Mouse (Mus musculus): ENCODE measurements around the gene Sec11a. TPM values are rescaled to one million over a fixed set of nuclear protein-coding genes. Genes with fewer than 3 reads are reported as not detected.

The Sec11a gene
- total RNA-seq, 2 experiments from 2014 or later = 61.7 to 71.4 TPM

- no peak for DNase-seq
Measured at GRCm38 (mm10) chr7:80897134-80897533, 50.4 kb downstream of the Sec11a start.

- no peak for DNase-seq
Measured at GRCm38 (mm10) chr7:80894815-80895519, 52.6 kb downstream of the Sec11a start.

GRCm38 (mm10) chr7:80894196-80894595 lies 53.4 kb downstream of the Sec11a start:
- no peak for DNase-seq

- no peak for DNase-seq
Measured at GRCm38 (mm10) chr7:80893753-80894129, 53.8 kb downstream of the Sec11a start.

- no peak for DNase-seq
Measured at GRCm38 (mm10) chr7:80893086-80893752, 54.4 kb downstream of the Sec11a start.

GRCm38 (mm10) chr7:80889841-80890241 lies 57.7 kb downstream of the Sec11a start:
- no peak for DNase-seq

GRCm38 (mm10) chr7:80889021-80889511 lies 58.5 kb downstream of the Sec11a start:
- DNase-seq = peak; percentile 78

- DNase-seq = no peak
Measured at GRCm38 (mm10) chr7:80888595-80888994, 59.0 kb downstream of the Sec11a start.

GRCm38 (mm10) chr7:80885666-80886065 lies 61.9 kb downstream of the Sec11a start:
- DNase-seq = no peak

- peak; percentile 64 for DNase-seq
Measured at GRCm38 (mm10) chr7:80882830-80883505, 64.6 kb downstream of the Sec11a start.

- DNase-seq = no peak
Measured at GRCm38 (mm10) chr7:80875727-80876126, 71.9 kb downstream of the Sec11a start.

- DNase-seq = no peak
Measured at GRCm38 (mm10) chr7:80873631-80874030, 73.9 kb downstream of the Sec11a start.

GRCm38 (mm10) chr7:80873038-80873437 lies 74.5 kb downstream of the Sec11a start:
- DNase-seq = no peak

GRCm38 (mm10) chr7:80868686-80869085 lies 78.9 kb downstream of the Sec11a start:
- no peak for DNase-seq

GRCm38 (mm10) chr7:80866514-80867147 lies 80.9 kb downstream of the Sec11a start:
- DNase-seq = no peak

- no peak for DNase-seq
Measured at GRCm38 (mm10) chr7:80865521-80865920, 82.1 kb downstream of the Sec11a start.

- DNase-seq = no peak
Measured at GRCm38 (mm10) chr7:80864831-80865230, 82.7 kb downstream of the Sec11a start.

GRCm38 (mm10) chr7:80864151-80864550 lies 83.4 kb downstream of the Sec11a start:
- no peak for DNase-seq

- DNase-seq = no peak
Measured at GRCm38 (mm10) chr7:80863520-80863919, 84.1 kb downstream of the Sec11a start.

- no peak for DNase-seq
Measured at GRCm38 (mm10) chr7:80862475-80862874, 85.1 kb downstream of the Sec11a start.

- DNase-seq = peak; percentile 90
Measured at GRCm38 (mm10) chr7:80860729-80861274, 86.8 kb downstream of the Sec11a start, which contains the start of gene Zscan2. Gene Zscan2 (plus strand): TSS chr7:80860920.

- DNase-seq = peak; percentile 56
Measured at GRCm38 (mm10) chr7:80860227-80860626, 87.4 kb downstream of the Sec11a start.
